Mouse (Mus musculus): ENCODE measurements at regions not wholly inside any gene's neighbourhood (a gene's known extent, or its start where the extent isn't known, plus 50 kb on each side); places are given as distances from the start of the nearest gene placed in this dataset.

- Histone ChIP-seq H3K27me3 (ENCODE audit: control insufficient read depth, insufficient read depth, low read length) (no peaks in the 10 kb centered on the region), H3K4me3 (ENCODE audit: low read depth, low read length) (no peak overlapping the region), H3K4me2 (replicated peaks; ENCODE audit: low read depth, low read length) (no peak overlapping the region), H3K9me3 (ENCODE audit: control insufficient read depth, low read length) (no peaks in the 10 kb centered on the region), H3K27ac (ENCODE audit: low read depth, low read length) (peak overlapping the region; percentile 82; the same call in 1 of the 2 replicates), H3K9ac (ENCODE audit: low read depth, low read length) (no peak overlapping the region), H3K4me1 (replicated peaks; ENCODE audit: control insufficient read depth, insufficient read depth, low read length) (no peaks in the 10 kb centered on the region), H3K36me3 (ENCODE audit: control insufficient read depth, insufficient read depth, low read length) (no peaks in the 10 kb centered on the region)
- WGBS = 88% methylated on average over 6 of the region's 6 CpGs
- DNase-seq (ENCODE audit: low spot score) = no peak
- no peak for ATAC-seq (ENCODE audit: low FRiP score)
Measured at GRCm38 (mm10) chr16:77788781-77789150, 186.9 kb upstream of the Gm11146 start.

GRCm38 (mm10) chr16:77788041-77788780 lies 186.3 kb upstream of the Gm11146 start:
- H3K9ac ChIP-seq (ENCODE audit: low read depth, low read length) = peak overlapping the region; percentile 52
- WGBS = 50% methylated on average over 20 of the region's 20 CpGs
- no peaks in the 10 kb centered on the region for H3K4me1 ChIP-seq (replicated peaks; ENCODE audit: control insufficient read depth, insufficient read depth, low read length)
- ATAC-seq (ENCODE audit: low FRiP score) (peak; percentile 97), DNase-seq (ENCODE audit: low spot score) (peak; percentile 71)
- H3K27ac ChIP-seq (ENCODE audit: low read depth, low read length) = peak overlapping the region; percentile 82
- no peak overlapping the region for H3K4me3 ChIP-seq (ENCODE audit: low read depth, low read length)
- no peaks in the 10 kb centered on the region for H3K9me3 ChIP-seq (ENCODE audit: control insufficient read depth, low read length)
- H3K27me3 ChIP-seq (ENCODE audit: control insufficient read depth, insufficient read depth, low read length) = no peaks in the 10 kb centered on the region
- H3K4me2 ChIP-seq (replicated peaks; ENCODE audit: low read depth, low read length) = 0 out of 2 replicates have a peak overlapping the region, but pooled peaks have one; percentile 6
- no peaks in the 10 kb centered on the region for H3K36me3 ChIP-seq (ENCODE audit: control insufficient read depth, insufficient read depth, low read length)

DNA sequence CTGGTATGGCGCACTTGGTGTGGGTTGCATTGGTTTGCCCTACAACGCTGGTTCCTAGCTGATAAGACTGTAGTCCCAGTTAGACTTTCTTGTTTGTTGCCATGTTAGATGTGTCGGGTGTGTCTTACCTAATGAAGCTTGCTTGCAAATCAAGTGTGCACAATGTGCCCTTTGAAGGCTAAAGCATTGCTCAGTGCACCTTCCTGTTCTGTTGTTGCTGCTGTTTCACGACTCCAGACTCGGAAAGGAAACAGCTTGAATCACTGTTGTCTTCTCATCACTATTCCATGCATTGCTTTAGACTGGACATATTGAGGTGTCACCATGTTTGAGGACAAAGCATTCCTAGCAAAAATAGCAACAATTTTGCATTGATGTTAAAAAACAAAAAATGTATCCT lies 185.1 kb upstream of the Gm11146 start:
- DNase-seq (ENCODE audit: low spot score) (no peak), ATAC-seq (ENCODE audit: low FRiP score) (no peak)
- no peak overlapping the region for H3K4me3 ChIP-seq (ENCODE audit: low read depth, low read length)
- H3K27ac ChIP-seq (ENCODE audit: low read depth, low read length) = 0 out of 2 replicates have a peak overlapping the region, but pooled peaks have one; percentile 27
- H3K36me3 ChIP-seq (ENCODE audit: control insufficient read depth, insufficient read depth, low read length) = no peaks in the 10 kb centered on the region
- H3K4me1 ChIP-seq (replicated peaks; ENCODE audit: control insufficient read depth, insufficient read depth, low read length) = no peaks in the 10 kb centered on the region
- H3K4me2 ChIP-seq (replicated peaks; ENCODE audit: low read depth, low read length) = no peak overlapping the region
- H3K9ac ChIP-seq (ENCODE audit: low read depth, low read length) = no peak overlapping the region
- H3K27me3 ChIP-seq (ENCODE audit: control insufficient read depth, insufficient read depth, low read length) = no peaks in the 10 kb centered on the region
- 86% methylated on average over 5 of the region's 5 CpGs for WGBS
- H3K9me3 ChIP-seq (ENCODE audit: control insufficient read depth, low read length) = no peaks in the 10 kb centered on the region

GRCm38 (mm10) chr16:77779019-77779418 lies 177.1 kb upstream of the Gm11146 start:
- WGBS = 74% methylated on average over 1 of the region's 1 CpGs
- no peak overlapping the region for H3K4me2 ChIP-seq (replicated peaks; ENCODE audit: low read depth, low read length)

GRCm38 (mm10) chr16:77772075-77772474 lies 170.2 kb upstream of the Gm11146 start:
- WGBS = 80% methylated on average over 3 of the region's 3 CpGs
- no peaks in the 10 kb centered on the region for H3K4me1 ChIP-seq (replicated peaks; ENCODE audit: control insufficient read depth, insufficient read depth, low read length)
- ATAC-seq (ENCODE audit: low FRiP score) (no peak), DNase-seq (ENCODE audit: low spot score) (no peak)
- H3K4me2 ChIP-seq (replicated peaks; ENCODE audit: low read depth, low read length) = no peak overlapping the region
- H3K9ac ChIP-seq (ENCODE audit: low read depth, low read length) = no peak overlapping the region
- no peaks in the 10 kb centered on the region for H3K9me3 ChIP-seq (ENCODE audit: control insufficient read depth, low read length)
- H3K27me3 ChIP-seq (ENCODE audit: control insufficient read depth, insufficient read depth, low read length) = no peaks in the 10 kb centered on the region
- H3K36me3 ChIP-seq (ENCODE audit: control insufficient read depth, insufficient read depth, low read length) = no peaks in the 10 kb centered on the region
- no peak overlapping the region for H3K27ac ChIP-seq (ENCODE audit: low read depth, low read length)
- no peak overlapping the region for H3K4me3 ChIP-seq (ENCODE audit: low read depth, low read length)

More at GRCm38 (mm10) chr16:77779019-77779418, 177.1 kb upstream of the Gm11146 start:
- Histone ChIP-seq H3K36me3 (ENCODE audit: control insufficient read depth, insufficient read depth, low read length) (no peaks in the 10 kb centered on the region), H3K9ac (ENCODE audit: low read depth, low read length) (no peak overlapping the region), H3K9me3 (ENCODE audit: control insufficient read depth, low read length) (no peaks in the 10 kb centered on the region), H3K4me3 (ENCODE audit: low read depth, low read length) (no peak overlapping the region), H3K27ac (ENCODE audit: low read depth, low read length) (no peak overlapping the region), H3K4me1 (replicated peaks; ENCODE audit: control insufficient read depth, insufficient read depth, low read length) (no peaks in the 10 kb centered on the region), H3K27me3 (ENCODE audit: control insufficient read depth, insufficient read depth, low read length) (no peaks in the 10 kb centered on the region)
- ATAC-seq (ENCODE audit: low FRiP score) (no peak), DNase-seq (ENCODE audit: low spot score) (no peak)

- no peak overlapping the region for H3K9ac ChIP-seq (ENCODE audit: low read depth, low read length)
- peak overlapping the region; percentile 70; the same call in 1 of the 2 replicates for H3K27ac ChIP-seq (ENCODE audit: low read depth, low read length)
- H3K36me3 ChIP-seq (ENCODE audit: control insufficient read depth, insufficient read depth, low read length) = no peaks in the 10 kb centered on the region
- no peaks in the 10 kb centered on the region for H3K9me3 ChIP-seq (ENCODE audit: control insufficient read depth, low read length)
- 80% methylated on average over 4 of the region's 4 CpGs for WGBS
- ATAC-seq (ENCODE audit: low FRiP score) (no peak), DNase-seq (ENCODE audit: low spot score) (no peak)
- H3K4me2 ChIP-seq (replicated peaks; ENCODE audit: low read depth, low read length) = no peak overlapping the region
- H3K4me3 ChIP-seq (ENCODE audit: low read depth, low read length) = no peak overlapping the region
- no peaks in the 10 kb centered on the region for H3K4me1 ChIP-seq (replicated peaks; ENCODE audit: control insufficient read depth, insufficient read depth, low read length)
- H3K27me3 ChIP-seq (ENCODE audit: control insufficient read depth, insufficient read depth, low read length) = no peaks in the 10 kb centered on the region
Measured at GRCm38 (mm10) chr16:77760926-77761347, 159.0 kb upstream of the Gm11146 start.

- ATAC-seq (ENCODE audit: low FRiP score) = peak; percentile 71
Measured at GRCm38 (mm10) chr16:77760479-77760878, 158.6 kb upstream of the Gm11146 start.

GRCm38 (mm10) chr16:77759997-77760396 lies 158.1 kb upstream of the Gm11146 start:
- no peak overlapping the region for H3K4me2 ChIP-seq (replicated peaks; ENCODE audit: low read depth, low read length)
- DNase-seq (ENCODE audit: low spot score) = peak; percentile 39

More at GRCm38 (mm10) chr16:77760479-77760878, 158.6 kb upstream of the Gm11146 start:
- DNase-seq (ENCODE audit: low spot score) = peak; percentile 18
- Histone ChIP-seq H3K27ac (ENCODE audit: low read depth, low read length) (peak overlapping the region; percentile 70), H3K4me2 (replicated peaks; ENCODE audit: low read depth, low read length) (no peak overlapping the region), H3K9ac (ENCODE audit: low read depth, low read length) (no peak overlapping the region), H3K36me3 (ENCODE audit: control insufficient read depth, insufficient read depth, low read length) (no peaks in the 10 kb centered on the region), H3K27me3 (ENCODE audit: control insufficient read depth, insufficient read depth, low read length) (no peaks in the 10 kb centered on the region), H3K9me3 (ENCODE audit: control insufficient read depth, low read length) (no peaks in the 10 kb centered on the region), H3K4me3 (ENCODE audit: low read depth, low read length) (no peak overlapping the region), H3K4me1 (replicated peaks; ENCODE audit: control insufficient read depth, insufficient read depth, low read length) (no peaks in the 10 kb centered on the region)
- 72% methylated on average over 4 of the region's 4 CpGs for WGBS

DNA sequence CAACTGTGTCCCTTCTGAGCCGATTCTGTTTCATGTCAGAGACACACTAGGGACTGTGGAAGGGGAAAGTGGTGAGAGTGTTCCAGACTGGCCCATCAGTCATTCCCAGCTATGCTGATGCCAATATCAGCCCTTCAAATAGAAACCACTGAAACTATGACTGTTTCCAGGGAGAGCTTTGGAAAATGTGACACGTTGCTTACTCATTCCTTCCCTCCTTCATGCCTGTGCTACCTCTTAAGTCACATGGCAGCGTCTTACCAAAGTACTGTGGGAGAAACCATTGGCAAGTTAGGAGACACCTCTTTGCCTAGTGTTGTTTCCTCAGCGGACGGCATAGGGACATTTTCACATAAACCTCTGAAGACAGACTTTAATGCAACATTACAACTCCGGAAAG lies 153.0 kb upstream of the Gm11146 start:
- Histone ChIP-seq H3K36me3 (ENCODE audit: control insufficient read depth, insufficient read depth, low read length) (no peaks in the 10 kb centered on the region), H3K4me3 (ENCODE audit: low read depth, low read length) (no peak overlapping the region), H3K27ac (ENCODE audit: low read depth, low read length) (no peak overlapping the region), H3K4me1 (replicated peaks; ENCODE audit: control insufficient read depth, insufficient read depth, low read length) (no peaks in the 10 kb centered on the region), H3K4me2 (replicated peaks; ENCODE audit: low read depth, low read length) (no peak overlapping the region), H3K9ac (ENCODE audit: low read depth, low read length) (no peak overlapping the region), H3K27me3 (ENCODE audit: control insufficient read depth, insufficient read depth, low read length) (no peaks in the 10 kb centered on the region), H3K9me3 (ENCODE audit: control insufficient read depth, low read length) (no peaks in the 10 kb centered on the region)
- ATAC-seq (ENCODE audit: low FRiP score) (no peak), DNase-seq (ENCODE audit: low spot score) (no peak)
- 87% methylated on average over 6 of the region's 6 CpGs for WGBS

More at GRCm38 (mm10) chr16:77759997-77760396, 158.1 kb upstream of the Gm11146 start:
- ATAC-seq (ENCODE audit: low FRiP score) = peak; percentile 94
- no peak overlapping the region for H3K9ac ChIP-seq (ENCODE audit: low read depth, low read length)
- H3K27ac ChIP-seq (ENCODE audit: low read depth, low read length) = peak overlapping the region; percentile 70
- no peaks in the 10 kb centered on the region for H3K27me3 ChIP-seq (ENCODE audit: control insufficient read depth, insufficient read depth, low read length)
- no peak overlapping the region for H3K4me3 ChIP-seq (ENCODE audit: low read depth, low read length)
- H3K36me3 ChIP-seq (ENCODE audit: control insufficient read depth, insufficient read depth, low read length) = no peaks in the 10 kb centered on the region
- WGBS = 60% methylated on average over 10 of the region's 10 CpGs
- H3K4me1 ChIP-seq (replicated peaks; ENCODE audit: control insufficient read depth, insufficient read depth, low read length) = no peaks in the 10 kb centered on the region
- no peaks in the 10 kb centered on the region for H3K9me3 ChIP-seq (ENCODE audit: control insufficient read depth, low read length)

Data from hindbrain, embryonic 11.5 days (tissue).